In the genomic region with DNA sequence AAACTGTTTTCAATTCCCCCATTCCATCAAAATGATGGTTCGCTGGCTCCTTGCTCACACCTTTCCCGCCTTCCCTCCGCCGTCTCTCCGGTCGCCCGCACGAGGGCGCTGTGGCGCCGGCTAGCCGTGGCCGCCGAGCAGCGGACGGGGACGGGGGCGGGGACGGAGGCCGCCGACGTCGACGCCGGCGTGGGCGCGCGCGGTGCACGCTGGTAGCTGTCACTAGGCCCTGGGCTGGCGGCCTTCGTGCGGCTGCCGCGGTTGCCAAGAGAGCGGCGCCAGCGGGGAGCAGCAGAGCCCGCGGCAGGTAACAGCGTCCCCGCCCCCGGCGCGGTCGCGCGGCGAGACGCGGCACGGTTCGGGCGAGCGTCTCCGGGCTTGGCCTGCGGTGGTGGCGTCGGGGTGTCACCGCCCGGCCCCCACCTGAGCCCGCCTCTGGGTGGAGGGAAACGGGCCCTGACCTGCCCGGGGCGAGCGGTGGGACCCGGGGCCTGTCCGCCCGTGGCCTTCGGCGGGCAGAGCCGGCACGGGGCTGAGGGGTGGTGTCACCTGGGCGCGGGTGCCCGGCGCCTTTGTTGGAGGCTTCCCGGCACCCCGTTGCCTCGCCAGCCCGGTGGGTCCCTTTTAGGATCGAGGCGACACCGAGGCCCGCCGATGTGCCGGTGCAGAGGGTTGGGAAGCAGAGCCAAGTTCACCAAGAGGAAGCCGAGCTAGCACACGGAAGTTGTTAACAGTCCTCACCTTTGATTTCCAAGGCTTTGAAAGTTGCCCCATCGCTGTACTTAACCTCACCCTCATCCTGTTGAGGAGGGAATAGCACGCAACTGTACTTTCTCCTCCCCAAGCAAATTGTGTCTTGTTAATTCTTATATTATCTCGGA, we compare ENCODE assay signal across 8 mouse cellular contexts. TPM values are rescaled to one million over a fixed set of nuclear protein-coding genes. Genes with fewer than 3 reads are reported as not detected.
DNase-seq lines count a peak whose midpoint lies in the region; ATAC-seq and TF ChIP-seq lines count a peak whose summit lies in the region.

A gene (plus strand): TSS at position 165 of the 881 bp plus-strand sequence.

- peak within 1 kb of the TSS; percentile 94 for H3K4me3 ChIP-seq in hindbrain, embryonic 12.5 days

- H3K36me3 ChIP-seq in hindbrain, embryonic 12.5 days = no peaks in the 10 kb centered on the region

- in situ Hi-C loops in Patski (cut with MboI; ENCODE audit: low pct_unique_long_range_greater_than_20kb) = loop anchor here (5.0 to 10.0 kb wide), 3 partner anchors 105 to 622 kb away; a partner anchor contains a TSS

- peak within 1 kb of the TSS; percentile 92 for H3K9ac ChIP-seq in hindbrain, embryonic 12.5 days

- TF ChIP-seq CTCF in Patski (IDR thresholded peaks at IDR 0.05) = peak; percentile 93

- POLR2A ChIA-PET in Patski (lab: Charles Lee) = interaction anchor here (0.6 to 1.6 kb wide), 3 partner anchors 54 to 1254 kb away, joined by 3 to 4 read pairs (median 3); a partner anchor contains a TSS

- H3K27ac ChIP-seq in hindbrain, embryonic 12.5 days = peak within 1 kb of the TSS; percentile 83

- H3K9me3 ChIP-seq in hindbrain, embryonic 12.5 days (replicated peaks) = no peaks in the 10 kb centered on the region

- under 1% methylated on average over 88 of the region's 93 CpGs for WGBS in hindbrain, embryonic 12.5 days

- CTCF ChIA-PET in Patski (lab: Charles Lee) = interaction anchor here (0.6 to 6.3 kb wide), 9 partner anchors 10 to 114 kb away, joined by 3 to 81 read pairs (median 6); no protein-coding TSS in a partner anchor

- no peaks in the 10 kb centered on the region for H3K27me3 ChIP-seq in Patski
- peaks cover 5% of the 10 kb centered on the region; the same call in 1 of the 2 replicates for H3K27me3 ChIP-seq in hindbrain, embryonic 12.5 days

- peaks cover 5% of the 10 kb centered on the region; the same call in 1 of the 2 replicates for H3K4me1 ChIP-seq in hindbrain, embryonic 12.5 days

- DNase-seq in Patski (ENCODE audit: low read depth, low spot score) = no peak
- peak; percentile 98 for DNase-seq in cerebellum, postnatal 10 days
- DNase-seq in frontal cortex, postnatal 10 days (ENCODE audit: low spot score in 2 of 2) = peak; percentile 75 to 90
- peak; percentile 79 for DNase-seq in left cerebral cortex, adult 11 months (ENCODE audit: low spot score)
- peak; percentile 93 to 94 for DNase-seq in lung, postnatal 4 days
- DNase-seq in retina, postnatal 7 days (ENCODE audit: low read depth, low spot score) = peak; percentile 86
- peak; percentile 87 for DNase-seq in urinary bladder, adult 2 months (ENCODE audit: low spot score)

- peak within 1 kb of the TSS; percentile 81 for H3K4me2 ChIP-seq in hindbrain, embryonic 12.5 days (replicated peaks)

- ATAC-seq in Patski = peak; percentile 96
- peak; percentile 94 for ATAC-seq in hindbrain, embryonic 12.5 days (ENCODE audit: low FRiP score)

RNA-seq across cellular contexts. Expression of the gene that starts here (rescaled TPM):
- polyA plus RNA-seq in Patski (2021) = 21.7 TPM
- polyA plus RNA-seq in hindbrain, embryonic 12.5 days (2016; fragmentation: Nextera tagmentation; extraction: Ambion mirVana) = 23.8 and 24.8 TPM in 2 replicates
- 23.2 and 24.2 TPM in 2 replicates for polyA plus RNA-seq in urinary bladder, adult 2 months (2012; rRNA removed)
